Mouse (Mus musculus): ENCODE data around the gene Ccdc187. TPM values are rescaled to one million over a fixed set of nuclear protein-coding genes. Genes with fewer than 3 reads are reported as not detected.

The Ccdc187 gene
- polyA plus RNA-seq, 1 experiment = 0.34 TPM

GRCm38 (mm10) chr2:26236681-26237289 lies 57.6 kb downstream of the Ccdc187 start:
- H3K36me3 ChIP-seq (ENCODE audit: control insufficient read depth, insufficient read depth, low read length) = no peaks in the 10 kb centered on the region
- peak overlapping the region; percentile 96 for H3K4me3 ChIP-seq (ENCODE audit: low read depth, low read length)
- H3K27ac ChIP-seq (ENCODE audit: insufficient read depth, low read depth, low read length) = peak overlapping the region; percentile 19
- TF ChIP-seq POLR2A (IDR thresholded peaks at IDR 0.05; ENCODE audit: low read depth, low read length) (no peak), CTCF (IDR thresholded peaks at IDR 0.05; ENCODE audit: extremely low read depth, insufficient read length, insufficient replicate concordance, low read depth, low read length) (no peak)
- WGBS = under 1% methylated on average over 51 of the region's 51 CpGs
- H3K4me1 ChIP-seq (ENCODE audit: control insufficient read depth, insufficient read depth, insufficient read length, low read length) = peaks cover 20% of the 10 kb centered on the region; the same call in 1 of the 2 replicates
- no peaks in the 10 kb centered on the region for H3K27me3 ChIP-seq (ENCODE audit: control insufficient read depth, insufficient read depth, low read length)

- Histone ChIP-seq H3K27me3 (ENCODE audit: control insufficient read depth, insufficient read depth, low read length) (no peaks in the 10 kb centered on the region), H3K4me3 (ENCODE audit: low read depth, low read length) (no peak overlapping the region), H3K27ac (ENCODE audit: insufficient read depth, low read depth, low read length) (peak overlapping the region; percentile 55), H3K36me3 (ENCODE audit: control insufficient read depth, insufficient read depth, low read length) (no peaks in the 10 kb centered on the region), H3K4me1 (ENCODE audit: control insufficient read depth, insufficient read depth, insufficient read length, low read length) (peaks cover 16% of the 10 kb centered on the region; the same call in 1 of the 2 replicates)
- 24% methylated on average over 2 of the region's 2 CpGs for WGBS
- TF ChIP-seq POLR2A (IDR thresholded peaks at IDR 0.05; ENCODE audit: low read depth, low read length) (no peak), CTCF (IDR thresholded peaks at IDR 0.05; ENCODE audit: extremely low read depth, insufficient read length, insufficient replicate concordance, low read depth, low read length) (no peak)
Observed at GRCm38 (mm10) chr2:26234771-26235170, 59.6 kb downstream of the Ccdc187 start.

- WGBS = 29% methylated on average over 5 of the region's 5 CpGs
Observed at GRCm38 (mm10) chr2:26234253-26234652, 60.1 kb downstream of the Ccdc187 start.

GRCm38 (mm10) chr2:26231366-26231765 lies 63.0 kb downstream of the Ccdc187 start:
- 0 out of 2 replicates have a peak, but pooled peaks cover 1% of the 10 kb centered on the region for H3K36me3 ChIP-seq (ENCODE audit: control insufficient read depth, insufficient read depth, low read length)
- WGBS = 59% methylated on average over 3 of the region's 3 CpGs
- peaks cover 13% of the 10 kb centered on the region; the same call in 1 of the 2 replicates for H3K4me1 ChIP-seq (ENCODE audit: control insufficient read depth, insufficient read depth, insufficient read length, low read length)
- H3K4me3 ChIP-seq (ENCODE audit: low read depth, low read length) = no peak overlapping the region
- H3K27me3 ChIP-seq (ENCODE audit: control insufficient read depth, insufficient read depth, low read length) = no peaks in the 10 kb centered on the region
- TF ChIP-seq POLR2A (IDR thresholded peaks at IDR 0.05; ENCODE audit: low read depth, low read length) = no peak
- TF ChIP-seq CTCF (IDR thresholded peaks at IDR 0.05; ENCODE audit: extremely low read depth, insufficient read length, insufficient replicate concordance, low read depth, low read length) = no peak
- H3K27ac ChIP-seq (ENCODE audit: insufficient read depth, low read depth, low read length) = no peak overlapping the region

More at GRCm38 (mm10) chr2:26234253-26234652, 60.1 kb downstream of the Ccdc187 start:
- Histone ChIP-seq H3K27ac (ENCODE audit: insufficient read depth, low read depth, low read length) (peak overlapping the region; percentile 74), H3K36me3 (ENCODE audit: control insufficient read depth, insufficient read depth, low read length) (no peaks in the 10 kb centered on the region), H3K4me3 (ENCODE audit: low read depth, low read length) (no peak overlapping the region), H3K27me3 (ENCODE audit: control insufficient read depth, insufficient read depth, low read length) (no peaks in the 10 kb centered on the region), H3K4me1 (ENCODE audit: control insufficient read depth, insufficient read depth, insufficient read length, low read length) (peaks cover 16% of the 10 kb centered on the region; the same call in 1 of the 2 replicates)
- no peak for TF ChIP-seq CTCF (IDR thresholded peaks at IDR 0.05; ENCODE audit: extremely low read depth, insufficient read length, insufficient replicate concordance, low read depth, low read length)
- TF ChIP-seq POLR2A (IDR thresholded peaks at IDR 0.05; ENCODE audit: low read depth, low read length) = no peak

- 0 out of 2 replicates have a peak, but pooled peaks cover 1% of the 10 kb centered on the region for H3K36me3 ChIP-seq (ENCODE audit: control insufficient read depth, insufficient read depth, low read length)
- WGBS = 42% methylated on average over 4 of the region's 4 CpGs
- no peak overlapping the region for H3K4me3 ChIP-seq (ENCODE audit: low read depth, low read length)
- no peaks in the 10 kb centered on the region for H3K27me3 ChIP-seq (ENCODE audit: control insufficient read depth, insufficient read depth, low read length)
- no peak for TF ChIP-seq POLR2A (IDR thresholded peaks at IDR 0.05; ENCODE audit: low read depth, low read length)
- no peak for TF ChIP-seq CTCF (IDR thresholded peaks at IDR 0.05; ENCODE audit: extremely low read depth, insufficient read length, insufficient replicate concordance, low read depth, low read length)
- H3K4me1 ChIP-seq (ENCODE audit: control insufficient read depth, insufficient read depth, insufficient read length, low read length) = peaks cover 13% of the 10 kb centered on the region; the same call in 1 of the 2 replicates
- H3K27ac ChIP-seq (ENCODE audit: insufficient read depth, low read depth, low read length) = no peak overlapping the region
Observed at GRCm38 (mm10) chr2:26230253-26230652, 64.1 kb downstream of the Ccdc187 start.

GRCm38 (mm10) chr2:26227788-26228187 lies 66.6 kb downstream of the Ccdc187 start:
- Histone ChIP-seq H3K4me1 (ENCODE audit: control insufficient read depth, insufficient read depth, insufficient read length, low read length) (peaks cover 1% of the 10 kb centered on the region; the same call in 1 of the 2 replicates), H3K27ac (ENCODE audit: insufficient read depth, low read depth, low read length) (no peak overlapping the region), H3K27me3 (ENCODE audit: control insufficient read depth, insufficient read depth, low read length) (no peaks in the 10 kb centered on the region), H3K4me3 (ENCODE audit: low read depth, low read length) (no peak overlapping the region), H3K36me3 (ENCODE audit: control insufficient read depth, insufficient read depth, low read length) (peaks cover 11% of the 10 kb centered on the region)
- peak; percentile 51; the same call in 1 of the 2 replicates for TF ChIP-seq CTCF (IDR thresholded peaks at IDR 0.05; ENCODE audit: extremely low read depth, insufficient read length, insufficient replicate concordance, low read depth, low read length)
- no peak for TF ChIP-seq POLR2A (IDR thresholded peaks at IDR 0.05; ENCODE audit: low read depth, low read length)
- WGBS = 80% methylated on average over 1 of the region's 1 CpGs

GRCm38 (mm10) chr2:26225242-26225641 lies 69.1 kb downstream of the Ccdc187 start:
- H3K27me3 ChIP-seq (ENCODE audit: control insufficient read depth, insufficient read depth, low read length) = no peaks in the 10 kb centered on the region
- no peak overlapping the region for H3K27ac ChIP-seq (ENCODE audit: insufficient read depth, low read depth, low read length)
- no peaks in the 10 kb centered on the region for H3K4me1 ChIP-seq (ENCODE audit: control insufficient read depth, insufficient read depth, insufficient read length, low read length)
- no peak overlapping the region for H3K4me3 ChIP-seq (ENCODE audit: low read depth, low read length)
- TF ChIP-seq POLR2A (IDR thresholded peaks at IDR 0.05; ENCODE audit: low read depth, low read length) (no peak), CTCF (IDR thresholded peaks at IDR 0.05; ENCODE audit: extremely low read depth, insufficient read length, insufficient replicate concordance, low read depth, low read length) (no peak)
- H3K36me3 ChIP-seq (ENCODE audit: control insufficient read depth, insufficient read depth, low read length) = peaks cover 26% of the 10 kb centered on the region
- 59% methylated on average over 4 of the region's 4 CpGs for WGBS

All from small intestine, adult 2 months (tissue).